Mouse (Mus musculus) MEL (cell line): ENCODE results near the gene Otoa.

ENCODE experiments used
- BHLHE40 ChIP-seq: IDR thresholded peaks from 2 replicates; pipeline ENCODE4 v1.6.1; 2012; ENCODE audit warnings: low read depth, mild to moderate bottlenecking, inconsistent platforms, low read length, improper control_type of control experiment, borderline replicate concordance
- CTCF ChIP-seq, 3 experiments: IDR thresholded peaks in 2 of 3; conservative IDR thresholded peaks in 1 of 3; 2 replicates each; pipeline ENCODE4 v1.5.1; 2011 to 2012; ENCODE audit warnings: low read length in 3 of 3, low read depth in 2 of 3, mild to moderate bottlenecking in 2 of 3, improper control_type of control experiment in 1 of 3, inconsistent platforms in 1 of 3, mixed read lengths in 1 of 3, moderate library complexity in 1 of 3; ENCODE audit not compliant: control insufficient read depth in 1 of 3, insufficient read depth in 1 of 3, poor library complexity in 1 of 3, severe bottlenecking in 1 of 3
- ELF1 ChIP-seq: IDR thresholded peaks from 2 replicates; pipeline ENCODE4 v1.6.1; 2014; ENCODE audit warnings: low read depth, mild to moderate bottlenecking, inconsistent platforms, low read length, improper control_type of control experiment, moderate library complexity
- JUND ChIP-seq: IDR thresholded peaks from 2 replicates; pipeline ENCODE4 v1.6.1; 2011; ENCODE audit warnings: low read depth, mild to moderate bottlenecking, improper control_type of control experiment, low read length
- KAT2A ChIP-seq: conservative IDR thresholded peaks from 2 replicates; pipeline ENCODE4 v1.6.1; 2012; ENCODE audit warnings: low read depth, low read length, improper control_type of control experiment, inconsistent platforms
- MAFK ChIP-seq: IDR thresholded peaks from 2 replicates; pipeline ENCODE4 v1.6.1; 2011; ENCODE audit warnings: low read depth, mild to moderate bottlenecking, low read length, improper control_type of control experiment, borderline replicate concordance
- MAZ ChIP-seq: IDR thresholded peaks from 2 replicates; pipeline ENCODE4 v1.6.1; 2012; ENCODE audit warnings: low read depth, mild to moderate bottlenecking, inconsistent platforms, low read length, improper control_type of control experiment
- NELFE ChIP-seq: IDR thresholded peaks from 2 replicates; pipeline ENCODE4 v1.6.1; 2011; ENCODE audit warnings: low read depth, low read length, improper control_type of control experiment
- NRF1 ChIP-seq: IDR thresholded peaks from 2 replicates; pipeline ENCODE4 v1.6.1; 2014; ENCODE audit warnings: low read depth, mild to moderate bottlenecking, inconsistent platforms, low read length, improper control_type of control experiment, moderate library complexity; ENCODE audit not compliant: poor library complexity, insufficient read depth, severe bottlenecking
- POLR2A ChIP-seq, 2 experiments: IDR thresholded peaks; 2 replicates each; pipeline ENCODE4 v1.6.1; 2011 to 2012; ENCODE audit warnings: low read length in 2 of 2, mild to moderate bottlenecking in 2 of 2, control low read depth in 1 of 2, improper control_type of control experiment in 1 of 2, low read depth in 1 of 2, moderate library complexity in 1 of 2; ENCODE audit not compliant: control insufficient read depth in 1 of 2, insufficient read depth in 1 of 2, poor library complexity in 1 of 2
- POLR2AphosphoS2 ChIP-seq: IDR thresholded peaks from 2 replicates; pipeline ENCODE4 v1.6.1; 2011; ENCODE audit warnings: low read length, improper control_type of control experiment
- TAL1 ChIP-seq: IDR thresholded peaks from 2 replicates; pipeline ENCODE4 v1.6.1; 2012; ENCODE audit warnings: mild to moderate bottlenecking, inconsistent platforms, low read length, moderate library complexity, mixed read lengths
- USF1 ChIP-seq: IDR thresholded peaks from 2 replicates; pipeline ENCODE4 v1.6.1; 2014; ENCODE audit warnings: low read depth, mild to moderate bottlenecking, inconsistent platforms, low read length, improper control_type of control experiment, moderate library complexity
- ZC3H11A ChIP-seq: IDR thresholded peaks from 2 replicates; pipeline ENCODE4 v1.6.1; 2012; ENCODE audit warnings: low read depth, mild to moderate bottlenecking, inconsistent platforms, low read length, improper control_type of control experiment

DNA sequence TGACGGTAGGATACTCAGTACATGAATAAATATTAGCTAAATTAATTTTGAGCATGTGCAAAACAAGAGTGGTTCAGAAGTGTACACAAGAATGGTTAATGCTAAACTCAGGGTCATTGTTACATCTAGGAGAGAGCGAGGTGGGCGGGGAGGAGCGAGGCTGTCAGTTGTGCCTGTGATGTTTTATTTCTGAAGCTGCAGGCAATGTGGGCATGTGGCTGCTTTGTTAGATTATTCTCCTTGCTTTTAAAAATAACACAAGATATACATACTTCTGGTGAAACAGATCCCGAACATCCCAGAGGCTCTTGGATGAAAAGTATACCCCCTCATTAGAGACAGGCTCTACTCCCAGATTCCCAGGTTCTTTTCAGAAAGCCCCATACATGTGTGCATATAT lies 59.8 kb downstream of the Otoa start:
- TF ChIP-seq USF1 (no peak), JUND (no peak), CTCF (IDR thresholded peaks at IDR 0.05 in 2 of 3, conservative IDR thresholded peaks at IDR 0.05 in 1 of 3; ENCODE audit: control insufficient read depth in 1 of 3, insufficient read depth in 1 of 3, low read depth in 2 of 3, low read length in 3 of 3, poor library complexity in 1 of 3, severe bottlenecking in 1 of 3) (no peak), BHLHE40 (no peak), MAFK (no peak), NRF1 (no peak), ZC3H11A (no peak), MAZ (no peak), KAT2A (no peak), ELF1 (no peak), POLR2AphosphoS2 (no peak), NELFE (no peak), POLR2A (IDR thresholded peaks at IDR 0.05; ENCODE audit: control insufficient read depth in 1 of 2, insufficient read depth in 1 of 2, low read depth in 1 of 2, low read length in 2 of 2, poor library complexity in 1 of 2) (no peak), TAL1 (no peak)
